Mouse (Mus musculus): ENCODE measurements around the gene Cadps.

Gene Cadps

DNA sequence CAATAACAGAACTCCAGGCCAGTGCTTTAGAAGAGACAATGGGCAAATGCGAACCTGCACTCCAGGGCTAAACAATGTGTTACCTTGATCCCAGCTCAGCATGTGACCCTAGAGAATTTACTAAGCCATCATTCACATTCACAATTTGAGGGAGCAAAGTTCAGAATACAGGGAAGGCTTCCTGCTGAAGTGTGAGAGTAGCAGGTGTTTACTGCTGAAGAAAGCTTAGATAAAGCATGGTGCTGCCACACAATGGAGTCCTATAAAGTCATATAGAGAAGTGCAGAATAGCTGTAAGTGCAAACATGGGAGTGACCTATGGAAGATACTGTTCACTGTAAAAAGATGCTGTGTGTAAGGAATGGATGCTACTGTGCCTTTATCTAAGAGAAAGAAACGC, 91.9 kb downstream of the Cadps start:
- DNase-seq (ENCODE audit: low spot score in 2 of 2): no peak

DNA sequence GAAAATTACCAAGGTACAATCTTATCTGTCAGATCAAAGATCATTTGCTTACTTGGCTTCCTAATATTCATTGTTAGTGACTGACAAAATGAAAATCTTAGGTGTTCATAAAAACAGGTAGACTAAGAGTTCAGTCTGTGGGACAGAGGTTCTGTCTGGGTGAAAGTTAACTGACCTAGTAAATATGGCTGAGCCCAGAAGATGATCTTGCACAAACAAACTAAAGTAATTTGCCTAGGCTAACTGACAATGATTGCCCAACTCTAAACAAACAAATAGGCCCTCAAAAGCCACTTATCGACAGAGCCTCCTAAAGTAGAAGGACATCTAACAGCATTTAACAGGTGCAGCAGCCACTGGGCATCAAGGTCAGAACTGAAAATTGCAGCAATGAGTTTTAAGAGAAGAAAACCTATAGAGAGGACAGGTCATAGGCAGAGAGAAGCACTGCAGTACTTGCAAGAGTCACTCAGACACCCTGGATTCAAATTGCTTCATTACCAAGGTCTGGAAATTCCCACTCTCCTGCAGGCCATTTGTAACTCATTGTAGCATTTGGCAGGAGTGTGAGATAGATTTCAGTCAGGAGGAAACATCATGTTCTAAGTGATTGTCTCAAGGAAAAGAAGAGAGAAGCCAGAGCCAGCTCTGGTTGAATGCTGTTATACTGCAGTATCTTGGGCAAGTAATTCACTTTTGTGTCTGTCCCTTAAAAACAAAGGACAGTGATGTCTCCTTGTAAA, 100.3 kb downstream of the Cadps start:
- no peak for DNase-seq (ENCODE audit: low spot score in 2 of 2)

DNA sequence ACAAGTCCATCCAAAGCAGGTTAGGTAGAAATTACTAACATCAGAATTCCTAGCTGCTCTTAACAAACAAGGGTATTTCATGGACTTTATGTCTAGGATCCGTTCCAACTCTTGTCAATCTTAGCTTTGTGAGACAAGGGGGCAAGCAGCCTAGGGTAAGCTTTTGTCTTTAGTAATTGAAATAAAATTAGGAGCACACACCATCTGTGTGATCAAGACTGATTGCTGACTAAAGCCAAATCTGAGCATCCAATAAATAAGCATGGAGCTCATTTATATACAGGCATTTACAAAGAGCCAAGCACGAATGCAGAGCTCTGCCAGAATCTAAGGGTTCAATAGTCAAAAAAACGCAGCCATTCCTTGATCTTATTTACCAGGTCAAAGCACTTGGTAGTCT, 104.1 kb downstream of the Cadps start:
- DNase-seq (ENCODE audit: low spot score in 2 of 2): no peak

DNA sequence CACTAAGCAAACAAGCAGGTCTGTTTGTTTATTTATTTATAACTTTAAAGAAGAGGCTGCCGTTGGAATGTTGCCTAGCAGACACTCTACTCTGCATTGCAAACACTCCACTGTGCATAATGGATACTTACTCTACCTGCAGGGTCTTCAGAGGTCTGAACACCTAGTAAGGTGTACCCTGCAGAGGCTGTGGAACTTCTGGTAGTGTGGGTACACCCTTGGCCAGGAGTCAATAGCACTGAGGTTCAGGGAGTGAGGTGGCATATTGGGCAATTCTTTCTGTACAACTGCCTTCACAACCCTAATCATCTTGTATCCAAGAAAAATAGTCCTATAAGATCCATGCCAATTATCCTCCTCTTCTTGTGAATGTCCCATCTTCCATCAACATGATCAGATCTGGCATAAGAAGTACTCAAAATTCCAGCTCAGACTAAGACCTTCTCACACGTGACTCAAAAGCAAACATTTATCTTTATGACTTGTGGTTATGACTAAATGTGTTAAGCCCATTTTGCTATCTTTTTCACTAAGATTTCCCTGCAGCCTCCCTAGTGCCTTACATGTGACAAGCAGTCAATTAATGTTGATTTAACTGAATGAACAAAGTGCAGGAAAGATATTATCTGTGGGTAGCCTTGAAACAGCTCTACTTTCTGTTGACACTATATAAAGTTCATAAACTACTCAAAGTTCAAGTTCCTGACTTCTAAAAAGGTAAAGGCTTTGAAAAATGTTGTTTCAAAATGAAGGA, 106.8 kb downstream of the Cadps start:
- no peak for DNase-seq (ENCODE audit: low spot score in 2 of 2)

DNA sequence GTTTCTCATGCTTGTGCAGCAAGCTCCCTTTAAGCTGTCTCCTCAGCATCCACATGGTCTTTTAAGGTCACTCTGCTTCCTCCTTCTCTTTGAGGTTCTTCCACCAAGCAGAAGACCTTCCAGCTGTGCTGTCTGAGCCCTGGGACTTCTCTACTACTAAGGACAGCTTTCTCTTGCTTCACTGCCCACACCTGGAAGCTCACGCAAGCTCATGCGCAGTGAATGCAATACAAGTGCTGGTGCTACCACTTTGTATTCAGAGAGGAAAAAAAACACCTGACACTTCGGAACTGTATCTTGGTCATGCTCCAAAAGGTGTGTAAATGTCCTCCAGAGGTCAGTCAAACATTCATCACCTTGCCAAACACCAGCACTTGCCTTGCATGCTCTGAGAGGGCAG, 115.5 kb downstream of the Cadps start:
- DNase-seq (ENCODE audit: low spot score in 2 of 2): no peak

DNA sequence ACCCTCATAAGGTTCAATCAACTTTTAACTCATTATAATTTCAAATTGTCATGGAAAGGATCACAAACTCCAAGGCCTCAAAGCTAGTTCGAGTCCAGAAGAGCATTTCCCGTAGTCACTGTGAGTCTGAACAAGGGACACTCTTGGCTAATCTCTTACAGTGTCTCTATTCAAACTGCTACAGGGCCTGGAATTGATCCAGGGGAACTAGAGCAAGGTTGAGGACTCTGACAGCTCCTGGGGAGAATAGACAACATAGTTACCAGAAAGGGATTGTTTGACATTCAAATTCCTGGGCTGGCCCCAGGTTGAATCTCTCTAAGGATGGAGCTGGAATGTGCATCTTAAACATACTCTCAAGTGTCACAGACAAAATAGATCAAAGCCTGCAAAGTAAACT, 118.4 kb downstream of the Cadps start:
- no peak for DNase-seq (ENCODE audit: low spot score in 2 of 2)

DNA sequence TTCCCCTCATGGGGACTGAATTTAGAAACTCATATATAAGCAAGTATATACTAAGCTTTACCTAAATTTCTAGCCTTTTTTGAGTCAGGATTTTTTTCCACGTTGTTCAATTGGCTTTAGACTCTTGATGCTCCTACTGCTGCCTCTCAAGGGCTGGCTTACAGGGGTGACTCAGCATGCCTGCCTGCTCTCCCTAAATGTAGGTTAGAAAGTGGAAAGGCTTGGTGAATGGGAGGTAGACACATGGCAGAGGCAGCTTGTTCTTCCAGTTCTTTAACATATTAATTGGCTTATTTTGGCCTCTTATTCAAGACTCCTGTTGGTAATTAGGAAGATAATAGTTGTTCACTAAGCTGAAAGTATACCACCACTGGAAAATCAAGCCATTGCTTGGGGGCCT, 132.7 kb downstream of the Cadps start:
- DNase-seq (ENCODE audit: low spot score in 2 of 2): no peak

DNA sequence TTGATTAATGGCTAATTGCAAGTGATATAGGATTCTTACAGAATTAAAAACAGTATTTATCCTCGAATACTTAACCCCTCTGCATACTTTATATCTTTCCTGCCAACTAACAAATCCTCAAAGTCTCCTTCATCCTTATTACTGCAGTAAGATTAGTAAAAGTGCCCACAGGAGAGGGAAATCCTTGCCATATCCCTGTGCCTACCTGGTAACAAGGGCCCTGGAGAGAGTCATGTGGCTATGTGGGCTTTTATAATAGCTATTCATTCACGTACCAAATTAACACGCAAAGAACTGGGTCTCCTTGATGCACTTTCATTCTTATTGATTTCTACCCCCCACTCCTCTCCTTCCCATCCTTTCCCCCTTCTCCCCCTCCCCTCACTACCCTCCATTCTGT, 137.9 kb downstream of the Cadps start:
- DNase-seq (ENCODE audit: low spot score in 2 of 2): no peak

DNA sequence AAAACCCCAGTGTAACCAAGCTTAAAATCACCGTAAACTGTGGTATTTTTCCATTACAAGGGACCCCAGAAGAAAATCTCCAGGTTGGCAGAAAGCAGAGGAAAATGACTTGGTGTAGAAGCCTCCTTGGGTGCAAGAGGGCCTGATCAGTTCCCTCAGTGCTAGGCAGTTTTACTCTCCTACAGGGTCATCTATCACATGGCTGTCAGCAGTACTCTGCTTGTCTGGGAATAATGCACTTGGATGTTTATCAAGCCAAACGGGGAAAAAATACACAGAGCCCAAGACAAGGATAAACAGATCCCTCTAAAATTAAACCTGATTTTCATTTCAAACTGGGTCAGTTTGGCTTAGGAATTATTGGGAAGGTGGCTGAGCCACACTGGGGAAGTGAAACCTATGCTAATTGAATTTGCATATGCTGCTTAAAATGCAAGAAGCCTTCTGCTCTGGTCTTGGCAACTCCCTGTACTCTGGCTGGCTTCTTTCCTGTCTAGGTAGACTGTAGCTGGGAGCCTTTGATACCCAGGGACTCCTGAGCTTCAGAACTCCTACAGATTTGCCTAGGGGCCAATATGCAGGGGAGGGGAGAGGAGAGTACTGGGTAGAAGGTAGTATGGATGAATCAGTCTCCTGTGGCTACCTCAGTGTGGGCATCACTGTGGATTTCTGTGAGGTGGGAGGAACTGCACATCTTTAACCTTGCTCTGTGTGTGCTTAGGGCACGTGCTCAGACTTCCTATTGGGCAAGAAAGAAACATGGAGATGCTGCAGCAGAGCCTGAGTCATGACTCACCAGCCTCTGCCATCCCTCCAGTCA, 141.8 kb downstream of the Cadps start:
- no peak for DNase-seq (ENCODE audit: low spot score in 2 of 2)

DNA sequence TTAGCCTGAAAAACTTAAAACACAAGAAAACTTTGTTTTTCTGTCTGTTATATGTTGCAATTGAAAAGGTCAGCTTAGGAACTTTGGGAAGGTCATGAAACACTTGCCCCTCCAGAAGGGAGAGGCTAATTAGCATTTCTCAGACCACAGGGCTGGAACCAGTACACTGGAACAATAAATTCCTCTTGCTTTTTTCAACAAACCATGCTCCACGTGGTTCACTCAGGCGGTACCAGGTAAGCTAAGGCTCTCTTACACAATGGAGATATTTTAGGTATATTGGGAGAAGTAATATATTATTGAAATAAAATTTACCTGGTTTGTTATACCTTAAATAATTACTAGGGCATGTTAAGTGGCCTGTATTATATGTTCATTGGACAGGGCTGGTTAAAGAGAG, 161.4 kb downstream of the Cadps start:
- DNase-seq (ENCODE audit: low spot score in 2 of 2): no peak

DNA sequence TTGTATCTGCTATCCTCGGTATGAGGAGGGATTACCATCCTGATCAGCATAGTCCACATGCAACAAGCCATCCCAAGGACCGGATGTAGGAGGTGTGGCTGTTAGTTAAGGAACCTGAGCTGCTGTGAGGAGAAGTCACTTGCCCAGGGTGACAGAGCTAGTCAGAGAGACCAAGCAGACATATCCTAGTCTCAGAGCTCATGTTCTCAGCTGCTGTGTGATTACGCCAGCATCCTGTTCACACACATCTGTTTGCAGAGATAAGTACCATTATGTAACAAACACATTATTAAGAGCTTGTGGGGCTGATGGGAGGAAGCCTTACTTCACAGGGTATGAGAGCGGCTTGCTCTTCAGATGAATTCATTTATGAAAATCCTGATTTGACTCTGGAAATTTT, 165.5 kb downstream of the Cadps start:
- no peak for DNase-seq (ENCODE audit: low spot score in 2 of 2)

DNA sequence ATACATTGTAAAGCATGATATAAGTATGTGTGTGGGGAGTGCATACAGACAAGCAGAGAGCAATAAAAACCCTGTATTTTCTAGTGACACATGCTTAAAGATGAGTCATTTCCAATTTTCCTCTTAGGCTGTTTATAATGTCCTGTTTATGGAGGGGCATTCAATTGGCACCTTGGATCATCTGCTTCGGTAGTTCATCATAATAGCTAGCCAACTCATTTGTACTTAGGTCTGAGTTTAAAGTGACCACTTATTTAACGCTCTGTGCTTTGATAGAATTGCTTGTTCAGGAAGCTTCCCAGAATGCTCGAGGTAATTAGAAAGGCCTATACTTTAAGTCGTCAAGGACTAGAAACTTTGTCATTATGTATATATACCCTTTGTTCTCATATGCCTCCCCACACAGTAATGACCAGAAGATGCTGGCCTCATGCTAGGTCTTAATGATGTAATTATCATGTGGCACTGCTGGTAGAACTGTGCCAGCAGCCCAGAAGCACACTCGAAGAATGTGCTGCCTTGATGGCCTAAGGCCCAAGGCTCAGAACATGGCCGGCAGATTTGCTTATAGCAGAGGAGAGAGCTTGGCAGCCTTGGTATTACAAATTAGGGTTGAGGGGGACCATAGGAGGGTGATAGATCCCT, 179.9 kb downstream of the Cadps start:
- no peak for DNase-seq (ENCODE audit: low spot score in 2 of 2)

DNA sequence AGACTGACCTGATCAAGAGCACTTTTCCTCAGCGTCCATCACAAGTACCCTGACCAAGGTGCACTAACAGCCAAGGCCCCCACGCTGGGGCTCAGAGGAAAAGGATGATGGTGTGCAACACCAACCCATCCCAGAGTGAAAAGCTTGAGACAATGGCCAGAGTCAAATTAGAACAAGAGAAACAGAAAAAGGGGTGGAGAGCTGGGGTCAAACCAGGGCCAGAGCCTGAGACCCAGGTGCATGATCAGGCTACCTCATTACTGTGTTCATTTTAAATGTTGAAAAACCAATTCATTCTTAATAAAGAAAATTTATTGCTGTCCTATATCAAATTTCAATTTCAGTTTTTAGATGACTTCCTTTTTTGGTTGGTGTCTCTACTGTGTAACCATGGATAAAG, 184.1 kb downstream of the Cadps start:
- DNase-seq (ENCODE audit: low spot score in 2 of 2): no peak

DNA sequence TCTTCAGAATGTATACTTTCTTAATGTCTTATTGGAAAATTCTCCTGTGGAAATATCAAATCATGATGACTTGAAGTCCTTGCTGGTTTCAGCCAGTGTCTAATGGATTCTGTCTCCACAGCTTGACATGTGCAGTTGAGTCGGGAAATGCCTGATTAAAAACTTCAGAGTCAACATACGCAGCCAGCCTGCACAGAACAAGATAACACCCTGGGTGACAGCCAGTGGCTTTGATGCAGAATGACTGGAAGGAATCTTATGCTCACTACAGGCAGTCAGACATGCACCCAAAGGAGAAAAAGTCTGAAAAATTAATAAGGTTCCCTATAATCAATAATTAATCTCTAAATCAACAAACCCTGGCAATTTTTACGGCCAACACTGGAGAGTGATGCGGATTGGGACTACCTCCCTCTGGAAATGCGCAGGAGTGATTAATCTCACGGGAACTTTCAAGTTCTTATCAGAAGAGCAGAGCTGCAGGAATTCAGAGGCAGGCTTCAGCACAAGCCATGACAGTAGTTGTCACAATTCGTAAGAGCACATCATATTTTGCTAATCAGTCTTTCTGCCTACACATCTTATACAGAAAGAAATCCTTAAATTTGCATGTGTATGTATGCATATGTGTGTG, 185.6 kb downstream of the Cadps start:
- no peak for DNase-seq (ENCODE audit: low spot score in 2 of 2)

DNA sequence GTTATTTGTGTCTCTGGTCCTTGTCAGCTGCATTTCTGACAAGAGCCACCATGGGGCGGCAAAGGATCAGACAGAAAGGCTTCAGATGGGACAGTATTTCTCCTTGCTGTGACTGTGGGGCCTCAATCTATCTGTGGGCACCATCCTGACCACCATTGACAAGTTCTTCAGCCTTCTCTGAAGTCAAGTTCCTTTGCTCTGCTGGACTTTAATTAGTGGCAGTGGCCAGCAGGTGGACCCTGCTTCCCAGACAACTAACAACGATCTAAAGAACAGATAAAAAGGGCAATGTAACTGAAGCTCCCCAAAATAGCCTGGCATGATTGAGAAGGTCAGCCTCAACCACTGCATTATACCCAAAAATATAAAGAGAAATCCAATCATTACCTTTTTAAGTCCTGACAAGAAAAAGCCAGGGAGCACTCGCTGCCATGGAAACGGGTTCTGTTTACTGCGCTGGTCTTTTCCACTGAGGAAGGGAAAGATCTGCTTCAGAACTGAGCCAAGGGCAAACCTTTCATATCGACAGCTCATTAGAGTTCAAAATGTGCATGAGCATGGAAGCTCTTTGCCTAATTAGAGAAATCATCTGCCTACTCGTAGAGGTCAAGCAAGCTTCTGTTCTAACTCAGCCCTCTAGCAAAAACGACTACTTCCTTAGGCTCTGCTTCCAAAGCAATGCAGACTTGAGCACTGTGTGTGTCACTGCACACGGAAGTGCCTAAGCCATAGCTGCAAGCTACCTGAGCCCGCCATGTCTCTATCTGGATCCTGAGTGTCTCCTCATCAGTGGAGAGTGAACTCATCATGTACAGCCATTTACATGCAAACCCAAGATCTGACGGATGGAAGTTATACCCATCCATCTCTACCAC, 198.4 kb downstream of the Cadps start:
- no peak for DNase-seq (ENCODE audit: low spot score in 2 of 2)

DNA sequence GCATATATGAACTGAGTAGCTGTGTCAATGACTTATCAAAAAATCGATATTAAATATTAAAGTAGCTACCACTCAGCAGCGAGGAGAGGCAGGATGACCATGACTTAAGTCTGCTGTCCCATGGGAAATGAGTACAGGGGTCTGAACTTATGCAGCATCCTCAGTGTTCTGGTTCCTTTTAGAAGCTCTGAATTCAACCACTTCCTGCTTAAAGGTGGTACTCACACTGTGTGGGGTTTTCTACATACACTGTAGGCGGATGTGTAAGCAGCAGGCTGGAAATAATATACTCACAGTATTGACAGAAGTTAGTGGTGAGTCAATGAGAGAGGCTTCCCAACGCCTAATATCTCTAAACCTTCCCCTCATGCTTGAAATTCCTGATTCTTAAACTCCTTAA, 215.9 kb downstream of the Cadps start:
- DNase-seq (ENCODE audit: low spot score in 2 of 2): no peak

DNA sequence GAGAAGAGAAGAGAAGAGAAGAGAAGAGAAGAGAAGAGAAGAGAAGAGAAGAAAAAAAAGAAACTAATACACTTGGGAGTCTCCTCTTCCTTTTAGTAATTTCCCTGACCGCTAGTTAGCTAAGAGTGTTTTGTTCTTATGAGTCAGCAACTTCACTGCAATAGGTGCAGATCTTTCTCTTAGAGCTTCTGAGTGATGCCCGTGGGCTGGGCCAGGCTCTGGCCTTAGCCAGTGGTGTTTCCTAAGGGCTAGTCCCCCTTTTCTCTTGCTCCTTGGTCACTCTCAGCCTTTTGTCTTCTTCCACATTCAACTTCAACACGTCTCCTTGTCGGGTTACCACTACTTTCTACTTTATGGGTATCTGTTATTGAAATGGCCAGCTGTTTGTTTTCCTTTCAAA, 216.7 kb downstream of the Cadps start:
- DNase-seq (ENCODE audit: low spot score in 2 of 2): no peak

DNA sequence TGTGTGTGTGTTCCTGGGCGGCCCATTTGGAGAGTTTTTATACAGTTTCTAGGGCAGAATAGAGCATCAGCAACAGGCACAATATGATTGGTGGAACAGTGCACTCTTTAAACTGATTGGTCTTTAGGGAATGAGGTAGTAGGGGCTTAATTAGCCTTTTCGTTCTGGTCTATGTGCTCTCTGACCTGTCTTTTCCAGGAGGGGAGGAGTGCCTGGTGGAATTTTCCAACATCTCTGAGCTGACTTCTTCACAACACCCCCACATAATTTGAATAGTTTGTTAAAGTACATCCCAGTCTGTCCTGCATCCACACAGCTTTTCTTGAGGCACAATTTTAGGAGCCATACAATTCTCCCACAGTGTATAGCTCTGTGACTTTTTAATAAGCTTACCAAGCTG, 220.8 kb downstream of the Cadps start:
- DNase-seq (ENCODE audit: low spot score in 2 of 2): no peak

DNA sequence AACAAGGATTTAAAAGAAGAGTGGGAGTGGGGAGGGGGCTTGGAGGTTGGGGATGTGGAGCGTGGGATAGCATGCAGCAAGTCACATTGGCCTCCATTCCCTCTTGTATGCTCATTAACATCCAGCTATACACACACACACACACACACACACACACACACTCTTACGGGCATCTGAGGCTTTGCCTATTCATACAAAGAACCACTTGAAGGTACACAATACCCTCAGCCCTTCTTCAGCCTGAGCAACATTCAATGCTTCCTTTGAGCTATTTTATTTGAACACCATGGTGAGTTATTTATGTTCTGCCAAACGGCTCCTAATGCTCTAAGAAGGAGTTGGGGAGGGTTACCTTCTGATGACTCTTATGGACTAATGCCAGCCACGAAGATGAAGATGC, 227.6 kb downstream of the Cadps start:
- no peak for DNase-seq (ENCODE audit: low spot score in 2 of 2)

DNA sequence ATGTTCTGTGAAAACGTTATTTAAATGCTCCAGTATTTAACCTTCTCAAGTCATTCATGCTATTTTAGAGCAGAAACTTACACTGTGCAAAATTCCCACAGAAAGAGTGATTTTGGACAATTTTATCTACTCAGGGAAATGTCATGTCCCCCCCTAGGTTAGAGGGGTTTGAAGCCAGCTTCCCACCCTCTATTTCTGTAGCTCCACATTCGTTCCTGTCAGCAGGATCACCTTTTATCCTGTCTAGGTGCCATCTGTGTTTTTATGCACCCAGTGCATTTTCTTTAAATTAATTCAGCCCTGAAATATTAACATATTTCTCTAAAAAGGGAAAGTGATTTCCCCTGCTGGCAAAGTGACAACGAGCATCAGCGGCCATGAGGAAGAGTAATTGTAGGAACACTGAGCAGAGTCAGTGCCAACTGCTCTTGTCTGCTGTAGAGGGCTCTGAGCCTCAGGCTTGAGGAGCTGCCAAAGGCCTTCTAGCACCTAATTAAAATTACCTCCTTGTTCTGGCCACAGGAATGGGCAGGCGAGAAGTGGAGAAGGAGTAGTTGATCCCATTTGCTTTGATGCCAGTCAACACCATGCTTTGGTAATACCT, 230.3 kb downstream of the Cadps start:
- DNase-seq (ENCODE audit: low spot score in 2 of 2): no peak
